Mouse (Mus musculus) sigmoid colon, adult 10 weeks (tissue): Measurements from ENCODE around the gene Abcc9. TPM values are rescaled to one million over a fixed set of nuclear protein-coding genes. Genes with fewer than 3 reads are reported as not detected.

Source experiments
- polyA plus RNA-seq: library from polyadenylated mRNA; stranded (reverse); fragments of 350-450 nt; fragmentation: Illumina TruSeq; extraction: RNeasy Lipid Tissue Mini Kit (QIAGEN cat#74804); gene quantifications from one replicate; pipeline ENCODE4 v1.2.3, GENCODE M21; 2014; ENCODE audit warnings: low read depth, low replicate concordance

Gene Abcc9
- polyA plus RNA-seq = 24.4 TPM

GRCm38 (mm10) chr6:142701652-142702637 is at the start of gene Abcc9:
Gene Abcc9, minus strand, starts transcription at chr6:142702315.

GRCm38 (mm10) chr6:142571055-142571618 is 131.0 kb downstream of the Abcc9 start, which contains the start of gene Kcnj8:
Gene Kcnj8, minus strand, starts transcription at chr6:142571614.

Other genes starting within 250 kb of the Abcc9 start
- gene Gys2, start 229.2 kb downstream of the Abcc9 start, polyA plus RNA-seq = 0.16 TPM
- 10.8 TPM for gene Ldhb, start 194.4 kb downstream of the Abcc9 start, polyA plus RNA-seq
- 5.5 TPM for gene Kcnj8, start 130.7 kb downstream of the Abcc9 start, polyA plus RNA-seq
- gene Cmas, start 54.4 kb upstream of the Abcc9 start, polyA plus RNA-seq = 385 TPM
- gene Sult6b2, start 102.2 kb upstream of the Abcc9 start, polyA plus RNA-seq = not detected